Mouse (Mus musculus): ENCODE data around the gene Rnf214. TPM values are rescaled to one million over a fixed set of nuclear protein-coding genes. Genes with fewer than 3 reads are reported as not detected.

Gene Rnf214
- total RNA-seq, 4 experiments from 2014 or later: 23.7 to 28.9 (median 25.5) TPM

- peak in 1 of 2 experiments; percentile 33 for DNase-seq (ENCODE audit: low spot score in 2 of 2)
Measured at GRCm38 (mm10) chr9:45936883-45937282, 30.2 kb upstream of the Rnf214 start.

GRCm38 (mm10) chr9:45935628-45936210, 29.0 kb upstream of the Rnf214 start, which contains the start of gene Tagln:
Tagln (minus strand) TSS chr9:45936058.
- no peak for DNase-seq (ENCODE audit: low spot score in 2 of 2)

DNA sequence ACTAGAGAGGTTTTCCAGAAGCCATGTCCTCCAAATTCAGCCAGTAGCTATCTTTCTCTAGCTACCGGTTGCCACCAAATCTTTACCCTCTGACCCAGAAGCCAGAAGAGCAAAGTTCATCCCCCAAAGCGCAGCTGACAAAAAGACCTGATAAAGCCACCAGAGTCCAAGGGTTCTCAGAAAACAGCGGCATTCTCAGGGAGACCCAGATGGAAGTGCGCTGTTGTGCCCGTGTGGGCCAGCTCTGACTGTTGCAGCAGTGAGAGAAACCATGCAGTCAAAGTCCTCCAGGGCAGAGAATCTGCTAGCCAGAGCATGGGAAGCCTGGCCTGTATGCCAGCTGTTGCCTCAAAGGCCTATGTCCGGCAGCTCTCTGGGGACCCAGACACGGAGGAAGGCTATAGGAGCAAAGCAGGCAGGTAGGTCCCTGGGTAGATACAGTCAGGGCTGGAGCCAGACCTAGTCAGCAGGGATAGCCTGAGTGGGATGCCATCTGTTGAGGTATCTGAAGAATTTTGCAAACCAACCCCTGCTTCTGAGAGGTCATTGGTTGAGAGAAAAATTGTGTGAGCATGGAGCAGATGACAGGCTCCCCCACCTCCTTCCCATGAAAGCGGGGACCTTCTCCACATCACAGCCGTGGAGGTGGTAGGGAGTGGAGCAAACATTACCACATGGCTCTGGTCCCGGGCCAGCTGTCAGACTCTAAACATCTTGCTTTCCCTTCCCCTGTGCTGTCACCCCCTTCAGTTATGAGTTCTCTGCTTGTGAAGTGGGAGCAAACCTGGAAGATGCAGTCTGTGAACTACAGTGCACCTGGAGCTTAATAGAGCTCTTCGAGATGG, 26.1 kb upstream of the Rnf214 start:
- DNase-seq (ENCODE audit: low spot score in 2 of 2): no peak

- DNase-seq (ENCODE audit: low spot score in 2 of 2): no peak
Measured at GRCm38 (mm10) chr9:45931958-45932357, 25.2 kb upstream of the Rnf214 start.

DNA sequence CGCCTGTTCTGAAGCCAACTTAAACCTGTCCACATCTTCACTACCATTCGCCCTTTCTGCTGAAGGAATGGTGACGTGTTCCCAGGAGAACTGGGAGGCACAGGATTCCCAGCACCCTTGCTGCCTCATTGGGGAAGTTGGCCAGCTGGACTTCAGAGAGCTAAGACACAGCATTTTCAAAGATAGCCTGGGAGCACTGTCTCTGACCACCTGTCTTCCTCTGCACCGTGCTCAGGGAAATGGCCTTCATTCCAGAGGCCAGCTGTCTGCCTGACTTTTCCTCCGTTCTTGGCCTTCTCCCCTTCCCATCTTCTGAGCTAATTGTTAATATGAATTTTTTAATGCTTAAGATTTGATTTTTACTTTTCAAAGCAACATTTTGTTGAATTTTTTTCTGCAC, 22.6 kb upstream of the Rnf214 start:
- no peak for DNase-seq (ENCODE audit: low spot score in 2 of 2)

- DNase-seq (ENCODE audit: low spot score in 2 of 2): no peak
Measured at GRCm38 (mm10) chr9:45919895-45920294, 13.2 kb upstream of the Rnf214 start.

DNA sequence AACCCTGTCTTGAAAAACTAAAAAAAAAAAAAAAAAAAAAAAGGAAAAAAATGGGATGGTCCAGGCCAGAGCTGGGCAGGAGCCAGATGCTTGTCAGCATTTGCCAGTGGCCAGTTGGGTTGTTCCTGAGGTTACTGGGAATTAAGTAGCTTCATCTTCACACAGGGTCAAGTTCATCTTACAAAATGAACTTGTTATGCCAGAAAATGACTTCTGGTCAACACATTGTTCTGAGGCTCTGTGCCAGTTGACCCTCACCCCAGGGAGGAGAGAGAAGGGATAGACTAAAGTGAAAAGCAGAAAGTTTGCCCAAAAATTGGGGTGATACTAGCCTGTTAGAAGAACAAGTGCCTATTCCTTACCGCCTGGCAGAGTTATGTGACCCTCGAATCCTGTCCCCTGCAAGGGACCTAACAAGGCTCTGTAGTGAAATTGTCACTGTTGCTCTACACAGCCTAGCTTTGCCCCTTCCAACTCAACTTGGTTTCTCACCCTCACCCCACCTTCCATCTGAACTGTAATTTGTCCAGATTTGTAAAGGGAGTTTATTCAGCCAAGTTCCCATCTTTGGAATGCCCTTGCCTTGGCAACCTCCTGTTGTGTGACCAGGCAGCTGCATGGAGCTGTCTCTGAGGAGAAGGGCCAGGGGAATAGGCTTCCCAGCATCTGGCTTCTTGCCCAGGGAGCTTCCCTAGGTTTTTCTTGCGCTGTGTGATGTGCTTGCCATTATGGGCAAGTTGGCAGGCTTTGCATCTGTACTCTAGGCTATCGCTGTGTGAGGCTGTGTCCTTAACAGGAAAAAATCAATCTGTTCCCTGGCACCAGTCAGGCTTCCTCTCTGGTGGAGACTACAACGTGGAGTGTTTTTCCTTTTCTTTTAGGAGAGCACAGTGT, 10.6 kb upstream of the Rnf214 start:
- DNase-seq (ENCODE audit: low spot score in 2 of 2): peak; percentile 41 to 63

GRCm38 (mm10) chr9:45915659-45916058, 8.9 kb upstream of the Rnf214 start:
- DNase-seq (ENCODE audit: low spot score in 2 of 2): no peak

DNA sequence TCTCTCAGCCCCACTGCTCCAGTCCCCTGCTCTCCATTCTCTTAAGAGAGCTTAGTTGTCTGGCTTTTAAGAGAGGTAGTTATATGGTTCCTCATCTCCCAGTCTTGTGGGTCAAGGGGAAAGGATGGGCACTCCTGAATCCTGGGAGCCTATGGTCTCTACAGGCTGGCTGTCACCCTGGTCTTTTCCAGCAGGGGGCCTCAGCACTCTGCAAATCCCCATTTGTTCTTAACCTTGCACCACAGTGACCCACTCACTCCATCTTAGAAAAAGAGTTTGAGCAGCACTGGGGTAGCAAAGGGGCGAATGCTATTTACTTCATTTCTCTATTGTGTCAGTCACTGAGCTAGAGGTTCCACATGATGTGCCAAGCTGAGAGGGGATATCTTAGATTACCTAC, 5.0 kb upstream of the Rnf214 start:
- DNase-seq (ENCODE audit: low spot score in 2 of 2): peak in 1 of 2 experiments; percentile 39

DNA sequence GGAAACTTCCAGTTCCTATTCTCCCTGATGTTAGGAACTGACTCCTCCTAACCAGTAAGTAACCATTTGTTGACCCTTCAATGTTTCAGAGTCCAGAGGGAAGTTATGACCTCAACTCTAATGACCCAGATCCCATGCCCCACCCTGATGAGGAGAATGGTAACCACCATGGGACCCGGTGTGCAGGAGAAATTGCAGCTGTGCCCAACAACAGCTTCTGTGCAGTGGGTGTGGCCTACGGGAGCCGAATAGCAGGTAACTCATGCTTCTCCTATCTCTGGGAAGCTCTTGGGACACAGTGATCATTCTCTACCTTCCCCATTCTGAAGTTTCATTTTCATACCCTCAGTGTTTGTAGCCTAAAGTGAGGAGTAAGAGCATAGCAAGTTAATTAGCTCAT, 4.3 kb upstream of the Rnf214 start:
- DNase-seq (ENCODE audit: low spot score in 2 of 2): no peak

- DNase-seq (ENCODE audit: low spot score in 2 of 2): no peak
Measured at GRCm38 (mm10) chr9:45907078-45907428, 342 bp upstream of the Rnf214 start.

GRCm38 (mm10) chr9:45905811-45906237, 887 bp downstream of the Rnf214 start:
- peak in 1 of 2 experiments; percentile 19 for DNase-seq (ENCODE audit: low spot score in 2 of 2)

GRCm38 (mm10) chr9:45905196-45905595, 1.5 kb downstream of the Rnf214 start:
- DNase-seq (ENCODE audit: low spot score in 2 of 2): no peak

DNA sequence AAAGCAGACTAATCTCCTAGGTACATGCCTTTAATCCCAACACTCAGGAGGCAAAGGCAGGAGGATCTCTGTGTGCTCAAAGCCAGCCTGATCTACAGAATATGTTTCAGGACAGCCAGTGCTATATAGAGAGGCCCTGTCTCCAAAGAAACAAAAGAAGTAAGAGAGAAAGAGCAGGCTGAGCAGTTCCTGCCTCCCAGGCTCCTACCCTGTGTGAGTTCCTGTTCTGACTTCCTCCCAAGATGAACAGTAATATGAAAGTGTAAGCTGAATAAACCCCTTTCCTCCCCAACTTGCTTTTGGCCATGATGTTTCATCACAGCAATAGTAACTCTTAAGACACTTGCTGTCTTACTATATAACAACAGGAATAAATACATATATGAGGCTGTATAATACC, 13.0 kb downstream of the Rnf214 start:
- no peak for DNase-seq (ENCODE audit: low spot score in 2 of 2)

GRCm38 (mm10) chr9:45877928-45878327, 28.8 kb downstream of the Rnf214 start:
- DNase-seq (ENCODE audit: low spot score in 2 of 2): peak; percentile 25 to 34

GRCm38 (mm10) chr9:45870265-45870664, 36.4 kb downstream of the Rnf214 start:
- DNase-seq (ENCODE audit: low spot score in 2 of 2): no peak

- no peak for DNase-seq (ENCODE audit: low spot score in 2 of 2)
Measured at GRCm38 (mm10) chr9:45869181-45869580, 37.5 kb downstream of the Rnf214 start.

DNA sequence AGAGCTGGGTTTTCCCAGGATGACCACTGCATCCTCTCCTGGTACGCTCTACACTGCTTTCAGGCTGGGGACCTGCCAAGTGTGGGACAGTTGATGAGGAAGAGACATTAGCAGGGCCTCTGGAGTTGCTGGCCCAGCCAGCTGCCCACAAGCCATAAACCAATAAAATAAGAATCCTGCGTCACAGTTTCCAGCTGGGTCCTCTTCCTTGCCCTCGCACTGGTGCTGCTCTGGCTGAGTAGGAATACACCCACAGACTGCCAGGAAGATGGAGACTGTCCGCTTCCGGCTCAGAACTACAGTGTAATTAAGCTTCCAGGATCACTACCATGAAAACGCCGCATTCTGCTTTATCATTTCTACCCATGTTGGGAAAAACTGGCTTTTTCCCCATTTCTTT, 44.9 kb downstream of the Rnf214 start:
- no peak for DNase-seq (ENCODE audit: low spot score in 2 of 2)

DNA sequence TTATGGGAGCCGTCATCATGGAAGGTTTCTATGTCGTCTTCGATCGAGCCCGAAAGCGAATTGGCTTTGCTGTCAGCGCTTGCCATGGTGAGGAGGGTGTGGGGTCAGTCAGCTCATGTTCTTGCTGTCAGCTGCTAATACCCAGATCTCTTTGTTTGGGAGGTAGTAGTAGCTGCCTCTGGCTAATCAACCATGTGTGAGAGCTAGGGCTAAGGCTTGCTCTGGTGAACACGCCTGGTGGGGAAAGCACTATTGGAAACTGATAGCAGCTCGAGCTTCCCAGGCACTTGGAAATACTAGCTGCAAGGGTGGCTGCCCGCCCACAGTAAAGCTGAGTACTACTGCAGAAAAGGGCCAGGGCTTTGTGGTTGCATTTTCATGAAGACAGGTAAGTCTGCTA, 47.3 kb downstream of the Rnf214 start:
- DNase-seq (ENCODE audit: low spot score in 2 of 2): no peak

GRCm38 (mm10) chr9:45854136-45854535, 52.6 kb downstream of the Rnf214 start:
- DNase-seq (ENCODE audit: low spot score in 2 of 2): no peak

- DNase-seq (ENCODE audit: low spot score in 2 of 2): no peak
Measured at GRCm38 (mm10) chr9:45853695-45854094, 53.0 kb downstream of the Rnf214 start.

DNA sequence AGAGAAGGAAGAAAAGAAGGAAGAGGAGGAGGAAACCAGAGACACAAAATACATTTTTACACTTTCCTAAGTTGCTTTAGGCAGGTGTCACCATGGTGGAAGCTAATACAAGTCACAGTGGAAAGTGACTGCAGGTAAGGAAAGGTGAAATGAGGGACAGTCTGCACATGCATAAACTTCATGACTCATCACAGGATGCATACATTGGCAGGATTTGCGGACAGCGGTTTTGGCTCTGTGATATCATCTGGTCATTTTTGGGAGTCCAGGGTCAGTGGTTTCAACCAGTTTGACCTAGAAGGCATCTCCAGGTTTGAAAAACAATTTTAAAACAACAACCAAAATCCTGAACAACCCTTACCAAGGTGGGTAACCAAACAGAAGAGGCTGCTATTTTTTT, 54.9 kb downstream of the Rnf214 start:
- DNase-seq (ENCODE audit: low spot score in 2 of 2): no peak

Data from gastrocnemius, adult 8-10 months (tissue).